Mouse (Mus musculus) midbrain, postnatal 0 days (tissue): Measurements from ENCODE around the gene Col4a2. TPM values are rescaled to one million over a fixed set of nuclear protein-coding genes. Genes with fewer than 3 reads are reported as not detected.

Experiments used
- ATAC-seq: fragments of 200-750 bp; cut with Nextera tagmentation; 2 replicates; pipeline ENCODE4 v1.8.0; 2017; ENCODE audit warnings: moderate number of reproducible peaks, mild to moderate bottlenecking, moderate TSS enrichment, moderate library complexity; ENCODE audit not compliant: low FRiP score
- DNase-seq: peaks from one replicate; pipeline ENCODE4 v3.0.0-alpha.2; 2015; ENCODE audit warnings: low spot score
- H3K27ac ChIP-seq: fragments of 300-500 bp; sonication (generic); 2 replicates; pipeline ENCODE4 v1.5.1; 2014; ENCODE audit warnings: low read depth, mild to moderate bottlenecking, low read length, mixed read lengths
- H3K27me3 ChIP-seq: fragments of 300-500 bp; sonication (generic); 2 replicates; pipeline ENCODE4 v1.6.1; 2014; ENCODE audit warnings: low read length, control low read depth, mixed read lengths; ENCODE audit not compliant: insufficient read depth
- H3K36me3 ChIP-seq: fragments of 300-500 bp; sonication (generic); 2 replicates; pipeline ENCODE4 v1.6.1; 2014; ENCODE audit warnings: low read length, control low read depth, mixed read lengths; ENCODE audit not compliant: insufficient read depth
- H3K4me1 ChIP-seq: fragments of 300-500 bp; sonication (generic); 2 replicates; pipeline ENCODE4 v1.6.1; 2014; ENCODE audit warnings: mild to moderate bottlenecking, control low read depth, antibody characterized with exemption, low read length, mixed read lengths; ENCODE audit not compliant: insufficient read depth
- H3K4me2 ChIP-seq: fragments of 300-500 bp; sonication (generic); 2 replicates; pipeline ENCODE4 v1.6.1; 2014; ENCODE audit warnings: low read depth, mild to moderate bottlenecking, low read length, mixed read lengths; ENCODE audit not compliant: poor library complexity, severe bottlenecking
- H3K4me3 ChIP-seq: fragments of 300-500 bp; sonication (generic); 2 replicates; pipeline ENCODE4 v1.5.1; 2014; ENCODE audit warnings: low read depth, mild to moderate bottlenecking, low read length, moderate library complexity
- H3K9ac ChIP-seq: fragments of 300-500 bp; sonication (generic); replicated peaks from 2 replicates; pipeline ENCODE4 v1.6.1; 2014; ENCODE audit warnings: mild to moderate bottlenecking, low read length, moderate library complexity, mixed read lengths; ENCODE audit not compliant: poor library complexity, severe bottlenecking
- H3K9me3 ChIP-seq: fragments of 300-500 bp; sonication (generic); 2 replicates; pipeline ENCODE4 v1.6.1; 2016; ENCODE audit warnings: low read length, control low read depth
- CTCF ChIP-seq: IDR thresholded peaks from 2 replicates; pipeline ENCODE4 v1.5.1; 2016; ENCODE audit warnings: antibody characterized with exemption, mild to moderate bottlenecking
- WGBS: fragments of 180-500 bp; shearing (Covaris S2); extraction: QIAGEN DNeasy Blood & Tissue Kit; methylation state at CpG from one replicate; pipeline ENCODE4 v1.1.7; 2014; 5-methylcytosine and 5-hydroxymethylcytosine counted together
- polyA plus RNA-seq: library from polyadenylated mRNA; unstranded; fragments of >200 nt; fragmentation: Nextera tagmentation; extraction: Ambion mirVana; gene quantifications from 2 replicates; pipeline ENCODE4 v1.2.1, GENCODE M21; 2015
- total RNA-seq: library from RNA; depleted of rRNA; stranded (reverse); fragments of >200 nt; gene quantifications from 2 replicates; pipeline ENCODE4 v1.2.3, GENCODE M21; 2014

The Col4a2 gene
- total and polyA plus RNA-seq, 2 experiments from 2014 or later = 31.3 to 92.5 TPM

- peak; percentile 58 for ATAC-seq
- Histone ChIP-seq H3K4me3 (no peak overlapping the region), H3K27me3 (no peaks in the 10 kb centered on the region), H3K27ac (no peak overlapping the region), H3K9me3 (no peaks in the 10 kb centered on the region), H3K4me1 (no peaks in the 10 kb centered on the region; the same call in 1 of the 2 replicates), H3K36me3 (no peaks in the 10 kb centered on the region), H3K9ac (no peak overlapping the region), H3K4me2 (no peak overlapping the region)
- DNase-seq = peak; percentile 79
- WGBS = 31% methylated on average over 19 of the region's 19 CpGs
- no peak for TF ChIP-seq CTCF
Measured at GRCm38 (mm10) chr8:11382059-11382810, 69.6 kb downstream of the Col4a2 start.

DNA sequence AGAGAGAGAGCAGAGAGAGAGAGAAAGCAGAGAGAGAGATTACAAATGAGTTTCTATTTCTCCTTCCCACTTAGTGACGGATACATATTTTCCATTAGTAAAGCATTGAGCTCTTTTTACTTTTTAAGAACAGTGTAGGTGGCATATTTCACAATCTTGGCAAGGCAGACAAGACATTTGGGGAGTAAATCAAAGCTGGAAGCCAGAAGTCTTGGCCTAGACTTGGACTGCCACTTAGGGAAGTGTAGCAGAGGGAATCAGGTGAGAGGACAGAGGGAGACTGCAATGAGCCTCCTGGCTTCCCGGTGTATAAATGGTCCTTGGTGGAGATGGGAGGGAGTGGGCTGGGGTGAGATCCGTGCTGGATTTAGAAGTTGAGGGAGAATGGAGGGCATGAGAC lies 70.3 kb downstream of the Col4a2 start:
- Histone ChIP-seq H3K27ac (no peak overlapping the region), H3K9me3 (no peaks in the 10 kb centered on the region), H3K4me3 (no peak overlapping the region), H3K36me3 (no peaks in the 10 kb centered on the region), H3K9ac (no peak overlapping the region), H3K4me2 (no peak overlapping the region), H3K27me3 (no peaks in the 10 kb centered on the region), H3K4me1 (no peaks in the 10 kb centered on the region; the same call in 1 of the 2 replicates)
- DNase-seq = no peak
- WGBS = 51% methylated on average over 3 of the region's 3 CpGs
- no peak for ATAC-seq
- TF ChIP-seq CTCF = no peak

- H3K27me3 ChIP-seq = no peaks in the 10 kb centered on the region
- no peak for TF ChIP-seq CTCF
- no peak for DNase-seq
- no peaks in the 10 kb centered on the region for H3K9me3 ChIP-seq
- no peaks in the 10 kb centered on the region for H3K36me3 ChIP-seq
- no peak overlapping the region for H3K27ac ChIP-seq
- ATAC-seq = no peak
- H3K9ac ChIP-seq = no peak overlapping the region
- no peak overlapping the region for H3K4me2 ChIP-seq
- H3K4me3 ChIP-seq = no peak overlapping the region
- H3K4me1 ChIP-seq = no peaks in the 10 kb centered on the region; the same call in 1 of the 2 replicates
- 62% methylated on average over 3 of the region's 3 CpGs for WGBS
Measured at GRCm38 (mm10) chr8:11383379-11383778, 70.8 kb downstream of the Col4a2 start.

DNA sequence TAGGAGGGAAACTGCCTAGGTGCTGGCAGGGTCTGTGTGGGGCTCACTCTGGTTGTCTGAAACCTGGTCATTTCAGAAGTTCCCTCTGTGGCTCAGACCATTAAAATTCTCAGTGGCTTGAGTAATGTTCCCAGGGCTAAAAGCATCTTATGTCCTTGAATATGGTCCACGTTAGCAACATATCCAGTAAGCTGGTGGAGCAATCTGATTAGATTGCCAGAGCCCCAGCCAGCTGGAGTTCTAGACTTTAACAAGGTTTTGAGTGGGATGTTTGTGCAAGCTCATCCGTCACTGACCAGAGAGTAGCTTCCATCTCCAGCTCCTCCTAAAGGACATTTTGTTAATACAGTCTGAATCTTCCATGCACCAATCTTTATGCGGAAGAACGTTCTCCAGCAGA lies 72.2 kb downstream of the Col4a2 start:
- 82% methylated on average over 4 of the region's 4 CpGs for WGBS
- Histone ChIP-seq H3K4me2 (no peak overlapping the region), H3K27ac (no peak overlapping the region), H3K9me3 (no peaks in the 10 kb centered on the region), H3K9ac (no peak overlapping the region), H3K27me3 (no peaks in the 10 kb centered on the region), H3K4me3 (no peak overlapping the region), H3K4me1 (no peaks in the 10 kb centered on the region; the same call in 1 of the 2 replicates), H3K36me3 (no peaks in the 10 kb centered on the region)
- ATAC-seq (no peak), DNase-seq (no peak)
- peak; percentile 17; the same call in 1 of the 2 replicates for TF ChIP-seq CTCF

GRCm38 (mm10) chr8:11385272-11385905 lies 72.8 kb downstream of the Col4a2 start:
- Histone ChIP-seq H3K4me2 (no peak overlapping the region), H3K36me3 (no peaks in the 10 kb centered on the region), H3K9me3 (no peaks in the 10 kb centered on the region), H3K27me3 (no peaks in the 10 kb centered on the region), H3K4me3 (no peak overlapping the region), H3K9ac (no peak overlapping the region), H3K27ac (no peak overlapping the region), H3K4me1 (no peaks in the 10 kb centered on the region; the same call in 1 of the 2 replicates)
- 54% methylated on average over 9 of the region's 9 CpGs for WGBS
- DNase-seq (no peak), ATAC-seq (no peak)
- TF ChIP-seq CTCF = no peak

DNA sequence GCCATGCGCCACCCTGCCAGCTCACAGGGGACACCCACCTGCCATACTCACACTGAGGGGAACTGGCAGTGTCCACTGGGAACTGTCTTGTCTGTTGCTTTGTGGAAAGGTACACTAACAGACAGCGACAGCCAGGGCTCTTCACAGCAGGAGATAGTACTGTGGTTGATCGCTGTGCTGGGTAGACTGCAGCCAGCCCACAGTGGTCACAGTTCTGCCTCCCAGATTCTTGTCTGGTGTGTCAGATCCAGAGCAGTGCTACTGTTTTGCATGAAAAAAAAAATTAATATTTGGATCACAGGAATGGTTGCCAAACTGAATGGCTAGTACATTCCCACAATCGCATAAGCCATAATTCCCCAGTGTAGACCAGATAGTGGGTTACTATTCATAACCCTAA lies 74.7 kb downstream of the Col4a2 start:
- ATAC-seq (no peak), DNase-seq (no peak)
- no peak for TF ChIP-seq CTCF
- Histone ChIP-seq H3K9ac (no peak overlapping the region), H3K36me3 (no peaks in the 10 kb centered on the region), H3K9me3 (no peaks in the 10 kb centered on the region), H3K27me3 (no peaks in the 10 kb centered on the region), H3K4me1 (no peaks in the 10 kb centered on the region; the same call in 1 of the 2 replicates), H3K27ac (no peak overlapping the region), H3K4me2 (no peak overlapping the region), H3K4me3 (no peak overlapping the region)
- WGBS = 85% methylated on average over 4 of the region's 4 CpGs
